Mouse (Mus musculus): ENCODE results near the gene Ccdc106.
"Not testable (repeated sequence)": the region's sequence is repeated elsewhere in the genome, so short reads cannot be mapped to it uniquely, and the experiment has no call there.

Gene Ccdc106

DNA sequence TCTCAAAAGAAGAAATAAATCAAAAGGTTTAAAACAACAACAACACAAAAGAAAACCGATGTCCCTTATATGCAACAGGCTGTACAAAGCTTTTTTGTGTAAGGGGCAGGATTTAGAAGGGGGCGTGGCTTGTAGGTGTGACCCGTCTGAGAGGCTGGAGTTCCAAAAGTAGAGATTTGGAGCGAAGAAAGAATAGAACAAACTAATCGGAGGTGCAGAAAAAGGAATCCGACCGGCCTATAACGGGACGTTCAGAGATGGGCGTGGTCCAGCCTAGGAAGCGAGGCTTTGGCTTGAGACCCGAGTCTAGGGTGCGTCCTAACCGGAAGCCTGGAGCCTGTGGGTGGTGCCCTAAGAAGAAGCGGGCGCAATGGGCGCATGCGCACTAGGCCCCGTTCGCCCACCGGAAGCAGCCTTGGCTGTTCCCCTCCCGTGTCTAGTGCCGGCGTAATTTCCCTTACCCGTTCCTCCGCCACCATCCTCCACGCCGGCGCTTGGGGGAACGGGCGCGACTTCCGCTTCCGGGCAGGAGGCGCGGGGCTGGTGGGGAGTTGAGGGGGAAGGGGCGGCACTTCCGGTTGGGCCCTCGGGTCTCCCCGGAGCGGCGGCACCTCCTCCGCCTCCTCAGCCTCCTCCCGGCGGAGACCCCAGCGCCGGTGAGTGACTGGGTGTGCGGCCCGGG lies at the start of gene Ccdc106, which contains the start of gene Zfp865:
Gene Ccdc106 (plus strand): TSS at position 554 of the 682 bp plus-strand sequence.
Gene Zfp865 (plus strand): TSS at position 377 of the 682 bp plus-strand sequence.
- peak; percentile 99 for DNase-seq

DNA sequence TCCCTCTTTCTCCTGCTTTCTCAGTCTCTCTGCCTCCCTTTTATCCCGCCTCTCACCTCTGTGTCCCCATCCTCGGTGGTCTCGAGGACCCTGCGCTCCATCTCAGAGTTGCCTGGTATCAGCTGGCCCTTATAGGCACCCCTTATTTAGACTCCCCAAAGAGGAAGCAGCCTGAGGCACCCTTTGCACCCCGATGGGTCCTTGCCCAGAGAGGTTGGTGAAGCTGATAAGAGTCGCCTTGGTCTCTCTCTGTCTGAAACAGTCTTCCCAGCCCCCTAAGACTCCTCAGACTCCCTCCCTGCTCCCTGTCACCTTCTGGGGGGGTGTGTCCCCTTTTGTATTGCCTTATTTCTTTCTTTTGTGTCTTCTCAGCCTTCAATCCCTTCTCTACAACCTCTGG lies 49.3 kb upstream of the Ccdc106 start, which contains the start of gene Sbk3:
Gene Sbk3 (minus strand): TSS at position 101 of the 400 bp plus-strand sequence.
- no peak for DNase-seq

DNA sequence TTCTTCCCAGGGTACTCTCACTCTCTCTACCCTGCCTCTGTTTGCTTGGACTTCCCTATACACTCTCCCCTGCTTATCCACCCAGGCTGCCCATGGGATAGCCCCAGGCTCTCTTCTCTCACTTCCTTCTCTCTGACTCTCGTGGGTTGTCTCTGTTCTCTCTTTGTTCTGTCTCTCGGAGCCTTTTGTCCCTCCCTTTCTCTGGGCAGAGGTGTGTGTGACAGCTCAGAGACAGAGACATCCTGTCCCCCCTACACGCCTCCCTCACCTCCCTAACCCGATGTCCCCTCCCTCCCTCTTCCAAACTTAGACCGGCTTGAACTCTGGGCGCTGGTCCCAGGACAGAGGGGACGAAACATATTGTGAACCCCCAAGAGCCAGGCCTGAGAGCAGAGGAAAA lies 48.6 kb upstream of the Ccdc106 start:
- DNase-seq = no peak

DNA sequence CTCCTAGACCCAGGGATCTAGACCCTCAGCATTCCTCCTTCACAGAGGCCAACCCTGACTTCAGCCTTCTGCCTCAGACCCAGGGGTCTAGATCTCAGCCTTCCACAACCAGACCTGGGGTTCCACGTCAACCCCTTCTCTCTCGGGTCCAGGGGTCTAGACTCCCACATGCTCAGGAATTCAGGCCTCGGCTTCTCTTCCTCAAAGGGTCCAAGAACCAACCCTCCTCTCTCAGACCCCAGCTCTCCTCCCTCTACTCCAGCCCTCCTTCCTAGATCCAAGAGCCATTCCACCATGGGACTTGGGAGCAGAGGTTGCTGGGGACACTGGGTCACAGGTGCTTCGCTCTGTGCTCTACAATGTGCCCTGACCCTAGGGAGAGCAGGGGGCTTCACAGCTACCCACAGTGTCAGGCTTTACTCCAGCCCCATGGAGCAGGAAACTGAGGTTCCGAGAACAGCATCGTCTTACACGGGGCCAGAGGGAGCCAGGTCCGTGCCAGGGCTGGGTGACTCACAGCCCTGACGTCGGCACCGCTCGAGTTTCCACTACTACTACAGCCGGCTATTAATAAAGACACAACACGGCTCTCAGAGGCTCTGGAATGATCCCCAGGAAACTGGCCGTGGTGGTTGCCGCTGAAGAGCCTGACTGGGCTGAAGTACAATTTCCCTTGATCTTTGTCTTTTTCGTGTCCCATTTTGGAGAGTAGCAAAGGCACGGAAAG lies 47.9 kb upstream of the Ccdc106 start:
- no peak for DNase-seq

DNA sequence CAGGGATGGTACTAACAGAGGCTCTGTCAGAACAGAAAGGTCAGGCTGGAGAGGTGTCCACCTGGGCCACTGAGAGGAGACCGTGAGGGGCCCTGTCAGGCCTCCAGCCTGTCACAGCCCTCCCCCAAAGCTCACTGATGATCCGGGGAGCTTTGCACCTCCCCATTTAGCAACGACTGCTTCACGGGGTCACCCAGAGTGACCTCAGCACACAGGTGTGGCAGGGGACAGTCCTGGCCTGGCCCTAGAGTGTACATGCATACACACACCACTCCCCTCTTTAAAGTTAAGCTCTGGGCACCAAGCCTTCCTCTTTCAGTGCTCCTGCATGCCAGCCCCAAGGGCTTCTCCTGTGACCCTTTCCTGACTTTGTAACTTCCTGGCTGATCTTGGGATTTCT lies 44.9 kb upstream of the Ccdc106 start:
- no peak for DNase-seq

DNA sequence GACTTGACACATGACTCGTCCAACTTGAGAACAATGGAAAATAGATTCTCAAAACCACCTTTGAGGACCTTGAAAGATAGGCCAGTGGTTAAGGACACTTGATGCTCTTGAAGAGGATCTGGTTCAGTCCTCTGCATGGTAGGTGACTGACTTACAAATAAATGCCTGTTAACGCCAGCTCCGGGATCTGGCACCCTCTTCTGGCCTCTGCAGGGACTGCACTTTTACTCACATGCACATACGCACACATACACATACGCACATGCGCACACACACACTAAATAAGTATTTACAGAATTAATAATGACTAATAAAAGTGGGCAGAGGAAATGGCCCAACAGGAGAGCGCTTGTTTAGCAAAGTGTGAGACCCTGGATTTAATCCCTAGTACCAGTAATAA lies 43.5 kb upstream of the Ccdc106 start:
- no peak for DNase-seq

DNA sequence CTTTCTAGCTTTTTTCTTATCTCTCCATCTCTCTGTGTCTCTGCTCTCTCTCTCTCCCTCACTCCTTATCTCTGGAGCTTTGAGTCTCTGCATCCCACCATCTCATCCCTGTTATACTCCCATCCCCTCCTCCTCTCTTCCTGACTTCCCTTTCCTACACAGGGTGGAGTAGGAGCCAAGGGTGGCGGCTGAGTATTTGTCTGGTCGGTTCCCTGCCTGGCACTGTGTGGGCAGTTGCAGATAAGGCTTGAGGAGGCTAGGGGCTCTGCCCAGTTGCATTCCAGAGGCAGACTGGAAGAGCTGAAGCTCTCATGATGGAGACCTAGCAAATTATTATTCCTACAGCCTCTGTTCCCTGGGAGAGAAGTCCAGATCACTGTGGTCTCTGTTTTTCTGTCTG lies 32.1 kb upstream of the Ccdc106 start:
- DNase-seq = no peak

DNA sequence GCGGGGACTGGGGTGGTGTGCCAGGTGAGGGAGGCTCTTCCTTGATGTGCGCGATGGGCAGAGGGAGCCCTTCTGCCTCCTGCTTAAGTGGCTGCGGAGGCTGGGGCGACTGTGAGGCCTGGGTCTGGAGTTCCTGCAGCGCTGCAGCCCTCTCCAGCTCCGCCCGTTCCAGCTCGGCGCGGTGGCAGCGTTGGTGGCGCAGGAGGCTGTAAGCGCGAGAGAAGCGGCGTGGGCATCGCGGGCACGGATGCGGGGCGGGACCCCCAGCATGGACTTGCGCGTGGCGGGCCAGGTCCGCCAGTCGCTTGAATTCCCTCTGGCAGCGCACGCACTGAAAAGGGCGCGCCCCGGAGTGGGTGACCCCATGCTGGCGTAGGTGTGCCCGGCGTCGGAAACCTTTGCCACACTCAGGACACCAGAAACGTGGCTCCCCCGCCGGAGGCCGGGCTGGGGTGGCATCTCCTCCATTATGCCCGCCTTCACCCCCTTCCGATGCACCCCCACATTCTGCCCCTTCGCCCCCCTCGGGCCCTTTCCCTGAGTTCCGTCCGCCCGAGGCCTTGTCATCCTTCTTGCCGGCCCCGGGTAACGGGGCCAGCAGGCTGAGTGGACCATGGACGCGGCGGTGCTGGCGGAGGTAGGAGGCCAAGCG lies 26.9 kb upstream of the Ccdc106 start:
- peak; percentile 32 to 42 for DNase-seq

DNA sequence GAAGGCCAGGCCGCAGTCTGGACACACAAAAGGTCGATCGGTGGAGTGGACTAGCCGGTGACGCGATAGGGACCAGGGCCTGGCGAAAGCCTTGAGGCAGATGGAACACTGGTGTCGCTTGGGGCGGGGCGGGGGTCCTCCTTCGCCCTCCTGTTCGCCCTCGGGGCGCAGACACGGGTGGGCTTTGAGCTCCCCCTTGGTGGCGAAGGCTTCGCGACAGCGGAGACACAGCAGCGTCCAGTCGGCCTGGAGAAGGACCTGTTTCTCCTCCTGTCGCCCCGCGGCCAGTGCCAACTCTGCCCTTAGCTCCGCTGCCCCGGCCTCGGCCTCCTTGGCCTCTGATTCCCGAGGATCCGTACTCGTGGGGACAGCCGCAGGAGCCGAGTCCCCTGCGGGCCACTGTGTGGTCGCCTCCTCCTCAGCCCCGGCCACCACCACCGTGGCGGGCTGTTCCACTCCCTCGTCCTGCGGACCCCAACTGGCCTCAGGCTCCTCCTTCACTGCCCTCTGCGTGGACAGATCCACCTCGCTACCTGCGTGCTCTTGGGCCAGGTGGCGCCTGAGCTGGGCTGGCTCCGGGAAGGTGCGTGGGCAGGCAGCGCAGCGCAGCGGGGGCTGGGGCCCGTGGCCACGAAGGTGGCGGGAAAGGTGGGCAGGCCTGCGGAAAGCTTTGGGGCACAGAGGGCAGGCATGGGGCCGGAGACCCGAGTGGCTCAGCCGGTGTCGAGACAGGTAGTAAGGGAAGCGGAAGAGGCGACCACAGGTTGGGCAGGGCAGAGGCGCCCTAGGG lies 26.2 kb upstream of the Ccdc106 start:
- DNase-seq = peak; percentile 40 to 41

DNA sequence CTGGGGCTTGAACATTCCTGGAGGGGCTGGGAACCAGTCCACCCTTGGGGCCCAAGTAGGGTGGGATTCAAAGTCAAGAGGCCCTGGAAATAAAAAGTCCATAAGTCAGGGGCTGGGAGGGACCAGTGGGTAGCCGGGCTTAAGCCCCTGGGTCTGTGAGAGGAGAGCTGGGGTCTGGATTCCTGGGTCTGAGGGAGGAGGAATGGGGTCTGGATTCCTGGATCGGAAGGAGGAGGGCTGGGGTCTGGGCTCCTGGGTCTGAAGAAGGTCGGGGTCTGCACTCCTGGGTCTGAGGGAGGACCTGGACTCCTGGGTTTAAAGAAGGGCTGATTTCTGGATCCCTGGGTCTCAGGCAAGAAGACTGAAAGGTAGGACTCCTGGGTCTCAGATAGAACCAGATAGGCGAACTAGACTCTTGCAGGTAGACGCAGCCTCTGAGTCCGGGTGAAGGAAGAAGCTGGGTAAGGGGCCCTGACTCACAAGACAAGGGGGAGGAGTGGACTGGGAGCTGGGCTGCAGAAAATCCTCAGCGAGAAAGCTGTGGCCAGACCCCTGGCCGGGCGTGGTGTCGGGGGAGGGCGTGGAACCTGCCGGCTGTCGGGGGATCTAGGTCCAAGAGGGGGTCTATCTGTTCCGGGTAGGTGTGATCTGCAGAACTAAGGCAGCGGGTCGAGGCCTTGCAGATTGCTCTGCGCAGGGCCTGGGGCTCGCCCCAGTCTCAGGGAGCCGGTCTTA lies 24.9 kb upstream of the Ccdc106 start:
- no peak for DNase-seq

DNA sequence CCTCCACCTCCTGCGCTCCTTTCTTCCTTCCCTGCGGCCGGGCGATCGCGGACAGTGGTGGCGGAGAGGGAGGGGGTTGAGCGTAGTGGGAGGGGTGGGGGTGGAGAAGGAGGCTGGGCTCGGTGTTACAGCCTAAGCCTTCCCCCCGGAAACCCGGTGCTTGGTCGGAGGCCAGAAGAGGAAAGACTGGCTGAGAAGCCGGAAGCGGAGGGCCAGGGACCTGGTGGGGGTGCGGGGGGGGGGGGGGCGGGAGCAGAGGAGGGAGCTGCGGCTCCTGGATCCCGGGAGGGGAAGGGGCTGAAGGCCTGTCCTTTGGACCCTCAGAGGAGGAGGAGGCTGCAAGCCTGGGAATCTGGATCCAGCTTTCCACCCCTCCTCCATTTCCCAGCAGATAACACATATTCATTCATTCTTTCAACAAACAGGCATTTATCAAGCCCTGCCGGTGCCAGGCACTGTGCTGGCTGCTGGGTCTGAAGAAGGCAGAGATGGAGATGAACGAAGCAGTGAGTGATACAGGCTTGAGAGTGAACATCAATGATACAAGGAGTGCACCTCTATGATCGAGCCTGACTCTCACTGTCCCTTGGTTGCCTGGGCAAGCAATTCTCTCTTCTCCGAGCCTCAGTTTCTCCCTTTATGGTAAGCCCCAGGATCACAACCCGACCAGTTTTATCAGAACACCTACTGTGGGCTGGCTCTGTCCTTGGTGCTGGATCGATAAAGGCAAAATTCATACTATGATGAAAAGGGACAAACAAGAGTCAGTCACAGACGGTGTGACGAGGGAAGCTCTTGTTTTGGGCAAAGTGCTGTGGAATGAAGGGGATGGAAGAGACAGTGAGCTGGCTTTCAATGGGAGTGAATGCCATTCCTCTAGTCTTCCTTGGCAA lies 24.1 kb upstream of the Ccdc106 start, which contains the start of gene Zfp579:
Gene Zfp579 (minus strand): TSS at position 156 of the 893 bp plus-strand sequence.
- DNase-seq = peak; percentile 98 to 99

DNA sequence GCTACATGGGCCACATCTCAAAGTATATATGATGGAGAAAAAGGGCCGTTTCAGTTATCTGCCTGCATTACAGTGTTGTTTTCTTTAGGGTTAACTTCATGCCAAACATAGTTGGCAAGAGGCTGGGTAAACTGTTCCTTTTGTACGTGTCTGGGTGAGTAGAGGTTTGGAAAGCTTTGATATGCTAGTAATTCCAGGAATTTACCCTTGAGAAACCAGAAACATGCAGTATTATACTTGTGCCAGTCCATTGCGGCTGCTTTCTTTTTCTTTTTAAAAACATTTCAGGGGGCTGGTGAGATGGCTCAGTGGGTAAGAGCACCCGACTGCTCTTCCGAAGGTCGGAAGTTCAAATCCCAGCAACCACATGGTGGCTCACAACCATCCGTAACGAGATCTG lies 23.4 kb upstream of the Ccdc106 start:
- no peak for DNase-seq

DNA sequence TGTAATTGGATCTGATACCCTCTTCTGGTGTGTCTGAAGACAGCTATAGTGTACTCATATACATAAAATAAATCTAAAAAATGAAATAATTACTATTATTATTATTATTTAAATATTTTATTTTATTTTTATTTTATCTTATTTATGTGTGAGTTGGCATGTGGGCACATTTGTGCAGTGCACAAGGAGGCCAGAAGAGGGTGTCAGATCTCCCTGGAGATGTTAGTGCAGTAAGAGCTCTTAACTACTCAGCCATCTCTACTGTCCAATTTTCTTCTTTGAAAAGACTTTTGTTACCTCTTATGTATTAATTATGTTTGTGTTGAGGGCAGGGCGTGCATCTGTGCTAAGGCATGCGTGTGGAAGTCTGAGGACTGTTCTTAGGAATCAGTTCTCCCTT lies 20.5 kb upstream of the Ccdc106 start:
- DNase-seq = peak in 1 of 2 experiments; percentile 42

DNA sequence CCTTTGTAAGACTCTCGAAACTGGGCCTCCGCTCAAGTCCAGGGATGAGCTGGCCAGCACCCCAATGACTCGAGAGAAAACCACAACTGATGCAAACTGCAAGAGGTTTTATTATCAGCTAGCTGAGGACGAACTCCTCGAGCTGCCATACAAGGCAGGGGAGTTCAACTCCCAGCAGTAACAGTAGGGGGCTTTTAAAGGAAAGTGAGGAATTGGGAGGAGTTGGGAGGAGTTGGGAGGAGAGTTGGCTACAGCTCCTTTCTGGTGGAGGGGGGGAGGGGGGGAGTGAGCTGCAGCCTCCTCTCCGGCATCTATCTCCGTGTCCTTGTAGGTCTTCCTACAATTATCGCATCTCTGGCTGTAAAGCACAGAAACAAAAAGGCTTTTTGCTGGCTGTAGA lies 17.5 kb upstream of the Ccdc106 start:
- DNase-seq = not testable (repeated sequence)

DNA sequence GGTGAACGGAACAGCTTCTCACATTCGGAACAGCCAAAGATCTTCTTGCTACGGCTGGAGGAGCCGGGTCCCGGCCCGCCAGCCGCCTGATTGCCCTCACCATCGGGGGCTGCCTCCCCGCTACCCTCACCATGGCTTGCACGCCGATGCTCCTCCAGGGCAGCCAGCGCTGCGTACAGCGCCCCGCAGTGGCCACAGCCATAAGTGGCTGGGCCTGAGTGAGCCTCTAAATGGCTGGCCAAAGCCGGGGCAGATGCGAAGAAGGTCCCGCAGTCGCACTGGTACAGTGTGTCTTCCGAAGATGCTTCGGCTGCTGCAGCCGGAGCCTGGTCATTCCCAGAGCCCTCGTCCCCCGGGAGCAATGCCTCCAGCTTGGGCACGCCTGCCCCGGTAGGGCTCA lies 12.1 kb upstream of the Ccdc106 start:
- no peak for DNase-seq

DNA sequence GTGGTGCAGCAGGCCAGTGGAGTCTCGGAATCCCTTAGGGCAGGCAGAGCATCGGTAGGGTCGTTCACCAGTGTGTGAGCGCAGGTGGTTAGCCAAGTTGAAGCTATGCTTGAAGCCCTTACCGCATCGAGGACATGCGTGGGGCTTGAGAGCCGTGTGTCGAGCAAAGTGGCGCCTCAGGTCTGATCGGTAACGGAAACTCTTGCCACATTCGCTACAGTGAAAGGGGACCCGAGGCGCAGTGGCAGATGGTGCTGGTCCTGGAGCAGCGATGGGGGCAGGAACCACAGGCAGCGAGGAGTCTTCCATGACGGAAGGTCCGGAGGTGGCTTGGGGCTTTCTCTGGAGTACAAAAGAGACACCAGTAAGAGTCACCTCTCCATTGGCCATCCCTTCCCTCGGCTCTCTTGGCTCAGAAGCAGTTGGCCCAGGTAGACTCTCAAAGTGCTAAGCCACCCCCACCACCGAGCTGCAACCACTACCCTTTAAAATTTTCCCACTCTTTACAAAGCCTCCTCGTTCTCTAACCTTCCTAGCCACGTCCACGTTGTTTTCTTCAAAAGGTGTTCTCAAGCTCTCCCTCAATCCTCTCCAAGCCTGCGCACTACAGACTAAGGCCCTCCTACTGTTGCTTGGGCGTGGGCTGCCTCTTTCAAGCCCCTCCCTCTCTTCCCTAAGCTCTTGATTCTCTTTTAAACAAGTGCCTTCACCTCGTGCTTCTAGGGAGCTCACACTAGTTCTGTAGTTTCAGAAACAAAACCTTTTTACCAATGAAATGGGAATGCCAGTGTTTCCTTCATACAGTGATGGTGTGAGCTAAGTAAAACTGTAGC lies 7.5 kb upstream of the Ccdc106 start:
- DNase-seq = no peak

DNA sequence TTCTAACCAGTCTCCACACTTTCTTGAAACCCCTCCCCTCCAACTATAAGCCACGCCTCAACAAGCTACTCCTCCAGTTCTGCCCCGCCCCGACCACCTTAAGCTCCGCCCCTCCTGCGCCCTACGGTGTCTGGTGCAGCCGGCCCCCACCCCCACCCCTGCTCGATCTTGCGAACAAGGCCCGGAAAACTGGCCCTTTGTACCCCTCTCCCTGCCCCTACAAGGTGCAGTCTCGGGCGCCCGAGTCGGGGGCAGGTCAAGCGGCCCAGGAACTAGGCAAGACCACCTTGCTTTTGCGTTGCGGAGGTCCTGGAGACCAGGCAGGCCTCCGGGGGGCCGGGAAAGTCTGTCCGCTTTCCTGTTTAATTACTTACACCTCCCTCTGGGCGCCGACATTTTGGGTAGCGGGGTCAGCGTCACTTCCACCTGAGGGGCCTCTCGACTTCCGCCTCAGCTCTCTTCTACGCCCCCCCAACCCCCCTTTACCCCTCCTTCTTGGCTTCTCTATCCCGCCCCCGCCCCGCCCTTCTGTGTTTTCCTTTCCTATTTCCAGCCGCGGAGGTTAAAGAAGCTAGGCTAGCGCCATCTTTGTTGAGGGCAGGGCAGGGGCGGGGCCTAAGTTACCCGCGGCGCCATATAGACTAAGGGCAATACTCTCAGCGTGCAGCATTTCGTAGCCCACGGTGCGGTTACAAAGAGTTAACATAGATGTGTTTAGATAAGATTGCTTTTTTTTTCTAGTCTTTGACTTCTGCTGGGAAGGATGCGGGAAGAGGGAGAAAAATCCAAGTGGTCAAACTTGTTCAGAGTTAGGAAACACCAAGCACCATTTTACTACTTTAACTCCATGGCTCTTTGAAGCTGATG lies 5.9 kb upstream of the Ccdc106 start, which contains the start of the genes Zfp524 and Fiz1:
Gene Zfp524 (plus strand): TSS at position 165 of the 867 bp plus-strand sequence.
Gene Fiz1 (minus strand): TSS at position 447 of the 867 bp plus-strand sequence.
- DNase-seq = peak; percentile 98 to 99

DNA sequence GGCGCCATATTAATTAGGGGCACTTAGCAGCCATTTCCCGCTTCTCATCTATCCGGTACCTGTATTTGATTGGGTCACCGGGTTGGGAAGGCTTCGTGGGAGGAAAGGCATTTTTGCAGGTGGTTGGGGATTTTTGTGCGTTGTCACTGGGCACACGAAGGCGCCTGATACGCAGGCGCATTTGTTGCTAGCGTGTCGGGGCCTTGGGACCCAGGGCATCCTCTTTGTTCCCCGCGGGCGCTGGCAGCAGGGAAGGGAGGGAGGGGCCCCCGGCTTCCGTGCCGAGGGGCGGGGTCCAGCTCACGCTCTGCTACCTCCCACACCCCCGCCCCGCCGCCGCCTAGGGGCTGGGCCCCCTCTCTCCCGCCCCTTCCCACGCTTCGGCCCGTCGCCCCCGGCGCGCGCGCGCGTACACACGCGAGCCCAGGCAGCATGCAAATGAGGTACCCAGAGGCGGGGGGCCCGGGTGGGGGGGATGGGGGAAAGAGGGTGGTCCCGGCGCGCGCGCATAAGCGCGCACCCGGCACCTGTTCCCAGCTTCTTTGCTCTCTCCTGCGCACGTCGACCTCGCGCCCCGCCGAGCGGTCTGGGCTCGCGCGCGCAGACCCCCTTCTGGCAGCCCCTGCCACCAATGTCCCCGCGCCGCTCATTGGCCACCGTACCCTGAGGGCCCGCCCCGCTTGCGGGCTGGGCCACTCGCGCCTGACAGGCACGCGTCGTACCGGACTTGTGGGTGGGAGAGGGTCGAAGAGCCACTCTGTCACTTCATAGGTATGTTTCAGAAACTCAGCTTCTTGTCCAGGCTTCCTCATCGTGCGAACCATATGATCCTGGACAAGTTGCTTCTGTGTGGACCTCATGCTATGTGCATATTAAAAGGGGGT lies 5.0 kb upstream of the Ccdc106 start, which contains the start of gene Gm44973:
Gene Gm44973 (plus strand): TSS at position 379 of the 884 bp plus-strand sequence.
- peak; percentile 96 for DNase-seq
